Mouse (Mus musculus): Measurements from ENCODE around the gene Usp6nl. TPM values are rescaled to one million over a fixed set of nuclear protein-coding genes. Genes with fewer than 3 reads are reported as not detected.

Gene Usp6nl
- 14.4 TPM for polyA plus RNA-seq (2017; shearing (Covaris generic))

GRCm38 (mm10) chr2:6322376-6322901, at the start of gene Usp6nl:
TSS of gene Usp6nl (plus strand) at chr2:6322667.

Other genes with a start within 250 kb of the Usp6nl start
- gene Proser2, start 192.5 kb upstream of the Usp6nl start, polyA plus RNA-seq (2017; shearing (Covaris generic)) = not detected
- 0.16 TPM for gene Echdc3, start 109.6 kb upstream of the Usp6nl start, polyA plus RNA-seq (2017; shearing (Covaris generic))